Mouse (Mus musculus) G1E (cell line): Measurements from ENCODE around the gene Chn2.

Source experiments
- CTCF ChIP-seq: IDR thresholded peaks from 2 replicates; pipeline ENCODE4 v1.5.1; 2012; ENCODE audit warnings: low read depth, low read length, inconsistent platforms, mixed read lengths
- POLR2AphosphoS5 ChIP-seq: IDR thresholded peaks from 2 replicates; pipeline ENCODE4 v1.6.1; 2012; ENCODE audit warnings: low read depth, low read length, inconsistent platforms; ENCODE audit not compliant: insufficient replicate concordance

DNA sequence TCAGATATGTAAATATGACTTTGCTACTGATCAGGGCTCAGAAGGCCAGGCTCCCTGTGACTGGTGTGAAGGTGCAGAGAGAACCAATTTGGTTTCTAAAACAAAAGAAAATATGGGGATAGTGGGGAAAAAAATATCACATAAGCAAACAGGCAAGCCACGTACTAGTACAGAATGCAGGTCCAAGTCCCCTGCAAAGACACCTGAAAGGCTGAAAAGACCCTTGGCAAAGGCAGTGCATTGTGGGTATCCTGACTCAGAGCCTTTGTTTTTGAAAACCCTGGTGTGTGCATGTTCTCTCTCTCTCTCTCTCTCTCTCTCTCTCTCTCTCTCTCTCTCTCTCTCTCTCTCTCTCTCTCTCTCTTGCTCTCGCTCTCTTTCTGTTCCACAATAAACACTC is 80.1 kb downstream of the Chn2 start:
- TF ChIP-seq CTCF (no peak), POLR2AphosphoS5 (no peak)
